Mouse (Mus musculus) layer of hippocampus, adult 2 months (tissue): ENCODE data around the gene Sqstm1. TPM values are rescaled to one million over a fixed set of nuclear protein-coding genes. Genes with fewer than 3 reads are reported as not detected.

Source experiments
- DNase-seq, 2 experiments: peaks; one replicate each; pipeline ENCODE4 v3.0.0; 2022; ENCODE audit warnings: low spot score in 2 of 2
- H3K27ac ChIP-seq: fragments of 200-600 bp; 2 replicates; pipeline ENCODE4 v1.8.1; 2022
- H3K4me3 ChIP-seq: fragments of 200-600 bp; 2 replicates; pipeline ENCODE4 v1.8.1; 2022; ENCODE audit warnings: mild to moderate bottlenecking
- CTCF ChIP-seq: fragments of 200-600 bp; conservative IDR thresholded peaks from 2 replicates; pipeline ENCODE4 v1.8.1; 2022; ENCODE audit warnings: antibody characterized with exemption, mild to moderate bottlenecking, moderate library complexity
- total RNA-seq, 2 experiments: library from RNA; stranded (reverse); gene quantifications; 2 replicates each; pipeline ENCODE4 v1.2.3; 2021

The Sqstm1 gene
- total RNA-seq, 2 experiments from 2014 or later, result 444 to 465 TPM

- Histone ChIP-seq H3K4me3 (no peak overlapping the region), H3K27ac (no peak overlapping the region)
- DNase-seq, result no peak
- peak; percentile 33; the same call in 1 of the 2 replicates for TF ChIP-seq CTCF
Measured at GRCm38 (mm10) chr11:50214631-50215030, 4.0 kb upstream of the Sqstm1 start.

DNA sequence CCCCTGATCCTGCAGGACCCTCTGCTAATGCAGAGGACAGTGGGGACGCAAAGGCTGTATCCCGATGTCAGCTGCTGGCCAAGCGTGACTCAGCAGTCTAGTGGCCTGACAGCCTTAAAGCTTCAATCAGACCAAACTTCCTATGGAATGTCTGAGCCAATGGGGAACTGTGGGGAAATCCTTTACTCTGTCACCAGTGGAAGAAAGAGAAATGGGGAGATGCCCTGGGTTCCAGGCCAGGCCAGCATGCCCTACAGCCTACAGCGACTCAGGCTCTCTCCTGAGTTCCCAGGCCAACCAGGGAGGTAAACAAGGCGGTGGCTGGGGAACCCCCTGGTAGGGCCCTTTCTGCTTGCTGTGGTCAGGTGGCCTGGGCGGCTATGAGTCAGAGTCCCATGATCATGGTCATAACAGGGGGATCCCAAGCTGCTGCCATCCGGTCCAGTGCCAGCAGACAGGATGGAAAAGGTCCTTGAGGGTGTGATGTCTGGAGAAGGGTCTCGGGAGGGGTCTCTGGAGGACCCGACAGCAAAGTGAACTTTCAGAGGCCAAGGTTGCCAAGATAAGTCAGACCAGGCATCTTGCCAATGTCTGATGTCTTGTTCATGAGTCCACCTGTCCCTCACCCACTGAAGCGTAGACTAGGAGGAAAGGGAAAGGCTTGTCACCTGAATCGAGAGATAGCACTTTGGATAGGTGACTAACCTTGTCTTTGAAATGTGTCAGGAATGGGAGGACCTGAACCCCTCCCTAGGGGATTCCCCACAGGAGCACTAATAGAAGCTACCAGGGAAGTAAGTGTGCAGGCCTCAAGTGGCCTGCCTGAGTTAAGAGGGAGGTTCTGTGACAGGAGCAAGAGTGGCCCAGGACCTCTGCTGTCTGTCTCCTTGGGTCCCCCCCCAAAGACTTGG is 2.5 kb upstream of the Sqstm1 start:
- peak in 1 of 2 experiments; percentile 67 for DNase-seq

DNA sequence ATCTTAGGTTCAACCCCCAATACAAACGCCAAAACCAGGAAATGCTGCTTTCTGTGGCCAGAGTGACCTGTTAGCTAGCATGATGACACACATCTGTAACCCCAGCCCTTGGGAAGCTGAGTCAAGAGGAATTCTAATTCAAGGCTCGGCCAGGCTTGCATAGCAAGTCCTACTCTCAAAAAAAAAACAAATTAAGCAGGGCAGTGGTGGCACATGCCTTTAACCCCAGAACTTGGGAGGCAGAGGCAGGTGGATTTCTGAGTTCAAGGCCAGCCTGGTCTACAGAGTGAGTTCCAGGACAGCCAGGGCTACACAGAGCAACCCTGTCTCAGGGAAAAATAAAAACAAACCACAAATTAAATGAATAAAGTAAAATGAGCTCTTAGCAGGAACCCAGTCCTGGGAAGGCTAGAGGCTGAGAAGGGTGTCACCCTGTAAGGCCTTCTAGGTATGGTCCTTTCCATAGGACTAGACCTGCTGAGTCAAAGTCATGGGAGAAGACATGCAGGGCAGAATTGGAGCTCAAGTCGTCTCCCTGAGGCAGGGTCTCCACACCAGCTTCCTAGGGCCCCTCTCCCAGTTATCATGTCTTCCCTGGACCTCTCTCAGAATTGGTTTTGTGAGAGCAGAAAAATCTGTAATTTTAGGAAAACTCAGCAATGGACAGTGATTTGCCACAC is 1.6 kb upstream of the Sqstm1 start:
- H3K27ac ChIP-seq, result peak overlapping the region; percentile 87
- no peak for TF ChIP-seq CTCF
- peak overlapping the region; percentile 24 for H3K4me3 ChIP-seq
- no peak for DNase-seq

More for the DNA sequence above, 2.5 kb upstream of the Sqstm1 start:
- H3K4me3 ChIP-seq, result peak overlapping the region; percentile 37
- H3K27ac ChIP-seq, result peak overlapping the region; percentile 87
- no peak for TF ChIP-seq CTCF

GRCm38 (mm10) chr11:50211322-50212059 is 864 bp upstream of the Sqstm1 start:
- TF ChIP-seq CTCF, result no peak
- no peak for DNase-seq
- Histone ChIP-seq H3K27ac (peak overlapping the region; percentile 100), H3K4me3 (peak overlapping the region; percentile 100)

DNA sequence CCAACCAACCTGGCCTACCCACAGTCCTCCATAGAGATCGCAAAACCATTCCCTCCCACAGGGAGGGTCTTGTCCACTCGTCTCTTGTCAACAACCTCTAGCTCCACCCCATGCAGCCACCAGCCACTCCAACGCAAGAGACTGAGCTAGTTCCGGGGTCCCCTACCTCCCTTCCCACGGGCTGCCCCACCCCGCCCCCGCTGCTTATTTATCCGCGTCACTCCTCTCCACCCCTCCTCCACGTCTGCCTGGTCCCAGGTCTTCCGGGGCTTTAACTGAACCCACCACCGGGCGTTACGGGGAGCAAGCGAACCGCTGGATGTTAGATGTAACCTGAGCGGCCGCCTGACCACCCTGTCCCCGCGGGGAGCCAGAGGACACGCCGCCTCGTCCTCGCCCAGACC is 524 bp downstream of the Sqstm1 start:
- H3K27ac ChIP-seq, result peak overlapping the region; percentile 100
- peak overlapping the region; percentile 100 for H3K4me3 ChIP-seq
- DNase-seq, result peak; percentile 84 to 91
- TF ChIP-seq CTCF, result no peak

DNA sequence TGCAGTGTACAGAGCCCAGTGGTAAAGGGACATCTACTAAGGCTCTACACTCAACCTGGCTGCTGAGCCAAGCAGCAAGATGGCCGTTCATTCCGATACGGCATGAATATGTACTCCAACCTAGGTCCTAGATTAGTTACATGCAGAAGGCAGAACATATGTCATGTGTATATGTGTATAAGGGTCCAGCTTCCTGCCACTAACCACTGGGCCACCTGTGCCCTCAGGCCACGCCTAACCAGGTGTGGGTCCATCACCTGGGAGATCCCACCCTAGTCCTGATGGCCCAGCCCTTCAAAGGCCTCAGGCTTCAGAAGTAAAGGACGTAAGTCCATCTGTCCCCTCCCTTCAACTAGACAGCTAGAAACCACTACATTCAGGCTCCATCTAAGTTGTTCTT is 2.6 kb downstream of the Sqstm1 start:
- H3K27ac ChIP-seq, result no peak overlapping the region
- H3K4me3 ChIP-seq, result peak overlapping the region; percentile 32; the same call in 1 of the 2 replicates
- no peak for DNase-seq
- no peak for TF ChIP-seq CTCF

DNA sequence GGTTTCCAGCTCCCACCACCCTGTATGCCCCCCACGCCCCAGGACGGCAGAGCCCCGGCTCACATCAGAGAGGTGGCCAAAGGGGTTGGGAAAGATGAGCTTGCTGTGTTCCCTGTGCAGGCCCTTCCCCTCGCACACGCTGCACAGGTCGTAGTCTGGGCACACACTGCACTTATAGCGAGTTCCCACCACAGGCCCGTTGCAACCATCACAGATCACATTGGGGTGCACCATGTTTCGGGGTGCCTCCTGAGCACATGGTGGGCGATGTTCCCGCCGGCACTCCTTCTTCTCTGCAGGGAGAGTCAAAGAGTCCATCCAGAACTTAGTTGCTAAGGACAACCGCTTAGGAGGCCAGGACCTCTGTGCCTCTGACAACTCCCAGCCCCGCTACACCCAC is 3.3 kb downstream of the Sqstm1 start:
- no peak for TF ChIP-seq CTCF
- Histone ChIP-seq H3K4me3 (no peak overlapping the region), H3K27ac (no peak overlapping the region)
- no peak for DNase-seq

- peak overlapping the region; percentile 6; the same call in 1 of the 2 replicates for H3K27ac ChIP-seq
- no peak overlapping the region for H3K4me3 ChIP-seq
- DNase-seq, result no peak
- TF ChIP-seq CTCF, result no peak
Measured at GRCm38 (mm10) chr11:50206037-50206436, 4.6 kb downstream of the Sqstm1 start.

DNA sequence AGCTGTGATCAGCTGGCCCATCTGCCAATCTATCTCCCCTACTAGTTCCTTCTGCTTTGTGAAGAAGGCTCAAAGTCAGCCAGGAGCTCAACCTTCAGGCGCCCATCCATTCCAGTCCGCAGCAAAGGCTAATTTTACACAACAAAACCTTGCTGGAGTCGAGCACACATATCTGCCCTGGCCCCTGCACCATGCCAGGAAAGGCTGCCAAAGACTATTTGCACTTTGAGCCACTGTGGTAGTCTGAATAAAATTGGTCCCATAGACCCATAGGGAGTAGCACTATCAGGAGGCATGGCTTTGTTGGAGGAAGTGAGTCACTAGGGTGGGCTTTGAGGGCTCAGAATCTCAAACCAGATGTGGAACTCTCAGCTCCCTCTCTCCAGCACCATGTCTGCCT is 5.2 kb downstream of the Sqstm1 start:
- TF ChIP-seq CTCF, result no peak
- H3K4me3 ChIP-seq, result no peak overlapping the region
- H3K27ac ChIP-seq, result peak overlapping the region; percentile 6; the same call in 1 of the 2 replicates
- no peak for DNase-seq

DNA sequence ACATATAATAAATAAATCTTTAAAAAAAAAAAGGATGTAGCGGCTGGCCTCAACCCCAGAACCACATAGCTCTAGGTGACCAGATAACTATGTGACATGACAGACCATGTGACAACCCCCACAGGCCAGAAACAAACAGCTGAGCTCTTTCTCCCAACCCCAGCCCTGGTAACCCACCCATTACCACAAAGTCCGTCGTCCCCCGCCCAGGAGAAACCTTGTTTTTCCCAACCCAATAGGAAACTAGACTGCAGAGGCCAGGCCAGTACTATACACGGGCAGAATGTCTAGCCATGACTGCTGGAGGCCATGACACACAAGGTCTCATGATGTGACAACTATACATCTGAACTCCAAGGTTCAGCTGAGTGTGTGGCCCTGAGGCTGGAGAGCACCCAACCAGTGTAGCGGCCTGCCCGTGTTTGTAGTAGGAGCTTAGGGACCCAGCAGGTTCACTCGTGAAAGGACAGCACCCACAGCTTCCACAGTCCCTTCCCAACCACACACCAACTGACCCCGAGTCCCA is 7.3 kb downstream of the Sqstm1 start:
- Histone ChIP-seq H3K4me3 (no peak overlapping the region), H3K27ac (no peak overlapping the region)
- no peak for DNase-seq
- TF ChIP-seq CTCF, result no peak

- DNase-seq, result no peak
- TF ChIP-seq CTCF, result no peak
- no peak overlapping the region for H3K4me3 ChIP-seq
- no peak overlapping the region for H3K27ac ChIP-seq
Measured at GRCm38 (mm10) chr11:50201590-50201989, 9.0 kb downstream of the Sqstm1 start.

DNA sequence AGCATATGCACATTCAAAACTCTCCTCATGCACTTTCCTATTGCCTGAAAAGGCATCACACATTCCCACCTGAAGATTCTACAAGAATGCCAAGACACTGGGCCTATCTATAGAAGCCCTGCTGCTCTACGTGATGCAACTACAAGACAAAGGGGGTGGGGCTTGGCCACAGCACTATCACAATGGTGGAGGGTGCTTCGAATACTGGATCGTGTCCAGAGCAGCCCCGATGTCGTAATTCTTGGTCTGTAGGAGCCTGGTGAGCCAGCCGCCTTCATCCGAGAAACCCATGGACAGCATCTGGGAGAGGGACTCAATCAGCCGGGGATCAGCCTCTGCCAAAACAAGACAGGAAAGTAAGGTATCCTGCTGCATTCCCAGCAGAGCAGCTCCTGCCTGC is 10.0 kb downstream of the Sqstm1 start:
- no peak for TF ChIP-seq CTCF

DNA sequence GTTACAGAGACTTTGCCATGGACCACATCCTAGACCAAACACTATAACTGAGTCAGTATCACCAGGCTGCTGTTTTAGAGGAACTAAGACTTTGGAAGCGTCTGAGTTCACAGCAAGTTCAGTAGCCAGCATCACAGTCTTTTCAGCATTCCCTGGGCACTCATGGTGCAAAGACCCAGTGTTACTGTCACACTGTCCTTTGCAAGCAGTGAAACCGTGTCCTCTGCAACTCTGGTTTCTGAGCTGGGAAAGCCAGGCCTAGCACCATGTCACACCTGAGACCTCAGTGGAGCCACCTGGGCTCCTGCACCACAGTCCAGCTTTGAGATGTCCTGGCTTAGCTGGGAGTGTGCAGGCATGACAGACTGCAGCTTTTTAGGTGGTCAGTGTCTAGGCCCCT is 11.7 kb downstream of the Sqstm1 start:
- Histone ChIP-seq H3K27ac (no peak overlapping the region), H3K4me3 (no peak overlapping the region)
- DNase-seq, result no peak
- TF ChIP-seq CTCF, result no peak

More for the DNA sequence above, 10.0 kb downstream of the Sqstm1 start:
- Histone ChIP-seq H3K4me3 (no peak overlapping the region), H3K27ac (peak overlapping the region; percentile 9; the same call in 1 of the 2 replicates)
- no peak for DNase-seq
